Mouse (Mus musculus): Measurements from ENCODE around the gene Ndufs7.

The Ndufs7 gene

GRCm38 (mm10) chr10:80288097-80288496 is 39.2 kb downstream of the Ndufs7 start:
- ChIA-PET POLR2A (interaction anchor here in 2 of 4 experiments (1.0 to 9.9 kb wide), 9 partner anchors 11 to 62 kb away, joined by 3 to 169 read pairs (median 5); partner anchors contain the start of genes Dazap1 (in 2 of the 2), Gamt (in 2 of the 2) and Mum1 (in 1 of the 2)), CTCF (interaction anchor here in 1 of 4 experiments (1.8 kb wide), 1 partner anchor 112 kb away, joined by 8 read pairs; no protein-coding TSS in a partner anchor)

GRCm38 (mm10) chr10:80288657-80289056 is 39.7 kb downstream of the Ndufs7 start:
- ChIA-PET CTCF (interaction anchor here in 2 of 4 experiments (0.5 to 1.8 kb wide), 6 partner anchors 9 to 285 kb away, joined by 3 to 8 read pairs (median 3); partner anchors contain the start of gene Gamt (in 1 of the 2)), POLR2A (interaction anchor here in 2 of 4 experiments (0.9 to 9.9 kb wide), 11 partner anchors 11 to 113 kb away, joined by 3 to 169 read pairs (median 3); partner anchors contain the start of genes Dazap1 (in 2 of the 2), Gamt (in 2 of the 2) and Mum1 (in 1 of the 2))

- CTCF ChIA-PET = interaction anchor here (0.6 to 1.4 kb wide), 22 partner anchors 13 to 438 kb away, joined by 3 to 9 read pairs (median 3); partner anchors contain the start of genes Dazap1 (in 1 of the 4), Mum1 (in 1 of the 4), Pcsk4 (in 1 of the 4) and Ptbp1 (in 1 of the 4)
Measured at GRCm38 (mm10) chr10:80292251-80293146, 43.6 kb downstream of the Ndufs7 start, which contains the start of gene Rps15. Gene Rps15, plus strand, starts transcription at chr10:80292453.

GRCm38 (mm10) chr10:80293325-80293724 is 44.4 kb downstream of the Ndufs7 start:
- POLR2A ChIA-PET = interaction anchor here in 3 of 4 experiments (0.7 to 11.0 kb wide), 57 partner anchors 8 to 441 kb away, joined by 3 to 169 read pairs (median 9); partner anchors contain the start of genes Dazap1 (in 3 of the 3), Gamt (in 3 of the 3), Pcsk4 (in 3 of the 3) and Reep6 (in 3 of the 3)
- CTCF ChIA-PET = interaction anchor here in 1 of 4 experiments (1.4 kb wide), 1 partner anchor 67 kb away, joined by 6 read pairs; the partner anchor contains the start of gene Mum1

More at GRCm38 (mm10) chr10:80292251-80293146, 43.6 kb downstream of the Ndufs7 start, which contains the start of gene Rps15:
- POLR2A ChIA-PET = interaction anchor here (0.5 to 11.0 kb wide), 174 partner anchors 9 to 744 kb away, joined by 3 to 169 read pairs (median 5); partner anchors contain the start of genes Dazap1 (in 3 of the 4), Gamt (in 3 of the 4), Mum1 (in 3 of the 4) and Pcsk4 (in 3 of the 4)

GRCm38 (mm10) chr10:80294311-80294710 is 45.4 kb downstream of the Ndufs7 start:
- ChIA-PET POLR2A (interaction anchor here (0.6 to 11.0 kb wide), 51 partner anchors 8 to 335 kb away, joined by 3 to 169 read pairs (median 8); partner anchors contain the start of genes Mbd3 (in 3 of the 4), Pcsk4 (in 3 of the 4), Reep6 (in 3 of the 4) and Dazap1 (in 2 of the 4)), CTCF (interaction anchor here (0.6 to 2.3 kb wide), 7 partner anchors 10 to 263 kb away, joined by 3 to 8 read pairs (median 3); no protein-coding TSS in a partner anchor)

GRCm38 (mm10) chr10:80294788-80295303 is 45.9 kb downstream of the Ndufs7 start:
- POLR2A ChIA-PET = interaction anchor here (0.6 to 11.0 kb wide), 54 partner anchors 8 to 1830 kb away, joined by 3 to 169 read pairs (median 5); partner anchors contain the start of genes Mbd3 (in 3 of the 4), Adamtsl5 (in 2 of the 4), Dazap1 (in 2 of the 4) and Gamt (in 2 of the 4)
- CTCF ChIA-PET = interaction anchor here in 3 of 4 experiments (0.5 to 2.4 kb wide), 13 partner anchors 10 to 318 kb away, joined by 3 to 10 read pairs (median 4); partner anchors contain the start of gene Adamtsl5 (in 1 of the 3)

- CTCF ChIA-PET = interaction anchor here (0.5 to 2.4 kb wide), 22 partner anchors 9 to 562 kb away, joined by 3 to 10 read pairs (median 4); partner anchors contain the start of genes Adamtsl5 (in 1 of the 4), Pcsk4 (in 1 of the 4) and Reep6 (in 1 of the 4)
- POLR2A ChIA-PET = interaction anchor here (0.6 to 11.0 kb wide), 59 partner anchors 8 to 1831 kb away, joined by 3 to 169 read pairs (median 4); partner anchors contain the start of genes Mbd3 (in 3 of the 4), Adamtsl5 (in 2 of the 4), Dazap1 (in 2 of the 4) and Gamt (in 2 of the 4)
Measured at GRCm38 (mm10) chr10:80295618-80296425, 46.9 kb downstream of the Ndufs7 start, which contains the start of gene Apc2. Gene Apc2, plus strand, starts transcription at chr10:80295977.

- ChIA-PET CTCF (interaction anchor here (0.7 to 2.4 kb wide), 13 partner anchors 10 to 121 kb away, joined by 3 to 10 read pairs (median 4); partner anchors contain the start of gene Adamtsl5 (in 1 of the 4)), POLR2A (interaction anchor here (0.6 to 11.0 kb wide), 37 partner anchors 7 to 270 kb away, joined by 3 to 169 read pairs (median 5); partner anchors contain the start of genes Dazap1 (in 2 of the 4), Gamt (in 2 of the 4), Ndufs7 (in 1 of the 4) and Pcsk4 (in 1 of the 4))
Measured at GRCm38 (mm10) chr10:80296824-80297223, 47.9 kb downstream of the Ndufs7 start.

GRCm38 (mm10) chr10:80297526-80298133 is 48.7 kb downstream of the Ndufs7 start:
- ChIA-PET POLR2A (interaction anchor here (0.6 to 11.0 kb wide), 28 partner anchors 9 to 263 kb away, joined by 3 to 169 read pairs (median 4); partner anchors contain the start of genes Dazap1 (in 2 of the 4), Gamt (in 2 of the 4), Pcsk4 (in 2 of the 4) and Reep6 (in 2 of the 4)), CTCF (interaction anchor here in 3 of 4 experiments (0.6 to 2.4 kb wide), 12 partner anchors 15 to 531 kb away, joined by 3 to 10 read pairs (median 4); no protein-coding TSS in a partner anchor)

- ChIA-PET POLR2A (interaction anchor here in 3 of 4 experiments (0.6 to 11.0 kb wide), 14 partner anchors 15 to 443 kb away, joined by 3 to 143 read pairs (median 4); partner anchors contain the start of genes Gamt (in 2 of the 3), Pcsk4 (in 2 of the 3), Reep6 (in 2 of the 3) and Dazap1 (in 1 of the 3)), CTCF (interaction anchor here in 2 of 4 experiments (0.6 to 1.2 kb wide), 5 partner anchors 42 to 210 kb away, joined by 3 to 10 read pairs (median 4); no protein-coding TSS in a partner anchor)
Measured at GRCm38 (mm10) chr10:80298571-80299281, 49.8 kb downstream of the Ndufs7 start.

- ChIA-PET POLR2A (interaction anchor here in 3 of 4 experiments (0.6 to 11.0 kb wide), 11 partner anchors 14 to 443 kb away, joined by 3 to 143 read pairs (median 4); partner anchors contain the start of genes Gamt (in 2 of the 3), Dazap1 (in 1 of the 3), Grin3b (in 1 of the 3) and Pcsk4 (in 1 of the 3)), CTCF (interaction anchor here in 2 of 4 experiments (0.6 to 1.2 kb wide), 2 partner anchors 49 to 210 kb away, joined by 4 to 10 read pairs; no protein-coding TSS in a partner anchor)
Measured at GRCm38 (mm10) chr10:80299301-80299700, 50.4 kb downstream of the Ndufs7 start.

GRCm38 (mm10) chr10:80299824-80300223 is 50.9 kb downstream of the Ndufs7 start:
- ChIA-PET CTCF (no interaction called here), POLR2A (interaction anchor here in 3 of 4 experiments (0.6 to 11.0 kb wide), 6 partner anchors 7 to 444 kb away, joined by 4 to 143 read pairs (median 8); partner anchors contain the start of genes Rps15 (in 2 of the 3) and Grin3b (in 1 of the 3))

GRCm38 (mm10) chr10:80300672-80301181 is 51.8 kb downstream of the Ndufs7 start:
- ChIA-PET CTCF (no interaction called here), POLR2A (interaction anchor here in 2 of 4 experiments (0.6 to 11.0 kb wide), 7 partner anchors 8 to 133 kb away, joined by 3 to 143 read pairs (median 5); partner anchors contain the start of genes Rps15 (in 2 of the 2) and Dazap1 (in 1 of the 2))

Data from embryonic stem cell, embryonic (primary cell).